Mouse (Mus musculus) hindbrain, embryonic 13.5 days (tissue): Measurements from ENCODE around the gene Tacr2. TPM values are rescaled to one million over a fixed set of nuclear protein-coding genes. Genes with fewer than 3 reads are reported as not detected.
A peak's percentile ranks its signal among the peaks of the same experiment; 100 is the strongest.

Source experiments
- ATAC-seq: fragments of 200-750 bp; cut with Nextera tagmentation; 2 replicates; pipeline ENCODE4 v1.8.0; 2017; ENCODE audit warnings: moderate TSS enrichment; ENCODE audit not compliant: low FRiP score
- H3K27ac ChIP-seq: fragments of 300-500 bp; sonication (generic); 2 replicates; pipeline ENCODE4 v1.5.1; 2015; ENCODE audit warnings: inconsistent platforms, mild to moderate bottlenecking, moderate library complexity
- H3K27me3 ChIP-seq: fragments of 300-500 bp; sonication (generic); 2 replicates; pipeline ENCODE4 v1.6.1; 2015; ENCODE audit warnings: mild to moderate bottlenecking, inconsistent platforms
- H3K36me3 ChIP-seq: fragments of 300-500 bp; sonication (generic); 2 replicates; pipeline ENCODE4 v1.6.1; 2015; ENCODE audit warnings: mild to moderate bottlenecking, inconsistent platforms
- H3K4me1 ChIP-seq: fragments of 300-500 bp; sonication (generic); replicated peaks from 2 replicates; pipeline ENCODE4 v1.6.1; 2015; ENCODE audit warnings: inconsistent platforms
- H3K4me2 ChIP-seq: fragments of 300-500 bp; sonication (generic); 2 replicates; pipeline ENCODE4 v1.6.1; 2015; ENCODE audit warnings: inconsistent platforms, mild to moderate bottlenecking, moderate library complexity
- H3K4me3 ChIP-seq: fragments of 300-500 bp; sonication (generic); 2 replicates; pipeline ENCODE4 v1.5.1; 2015; ENCODE audit warnings: mild to moderate bottlenecking, inconsistent platforms
- H3K9ac ChIP-seq: fragments of 300-500 bp; sonication (generic); 2 replicates; pipeline ENCODE4 v1.6.1; 2015; ENCODE audit warnings: mild to moderate bottlenecking, inconsistent platforms
- H3K9me3 ChIP-seq: fragments of 300-500 bp; sonication (generic); 2 replicates; pipeline ENCODE4 v1.6.1; 2016; ENCODE audit warnings: inconsistent platforms
- WGBS: fragments of 180-500 bp; shearing (Covaris S2); methylation state at CpG from one replicate; pipeline ENCODE4 v1.1.7; 2015; 5-methylcytosine and 5-hydroxymethylcytosine counted together
- polyA plus RNA-seq: library from polyadenylated mRNA; unstranded; fragments of >200 nt; fragmentation: Nextera tagmentation; extraction: Ambion mirVana; gene quantifications from 2 replicates; pipeline ENCODE4 v1.2.1, GENCODE M21; 2015

Tacr2 gene
- polyA plus RNA-seq, 1 experiment from 2014 or later = not detected

- 0 out of 2 replicates have a peak, but pooled peaks cover 3% of the 10 kb centered on the region for H3K27me3 ChIP-seq
- H3K9ac ChIP-seq = no peak overlapping the region
- WGBS = 92% methylated on average over 9 of the region's 9 CpGs
- no peak overlapping the region for H3K4me3 ChIP-seq
- H3K4me2 ChIP-seq = no peak overlapping the region
- no peaks in the 10 kb centered on the region for H3K36me3 ChIP-seq
- H3K4me1 ChIP-seq = peaks cover 11% of the 10 kb centered on the region; the same call in 1 of the 2 replicates
- H3K9me3 ChIP-seq = no peaks in the 10 kb centered on the region
- no peak overlapping the region for H3K27ac ChIP-seq
- no peak for ATAC-seq
Measured at GRCm38 (mm10) chr10:62244067-62244466, 8.2 kb upstream of the Tacr2 start.

GRCm38 (mm10) chr10:62247156-62247555, 5.1 kb upstream of the Tacr2 start:
- Histone ChIP-seq H3K4me1 (peaks cover 11% of the 10 kb centered on the region; the same call in 1 of the 2 replicates), H3K27ac (peak overlapping the region; percentile 35; the same call in 1 of the 2 replicates), H3K4me3 (no peak overlapping the region), H3K27me3 (0 out of 2 replicates have a peak, but pooled peaks cover 3% of the 10 kb centered on the region), H3K4me2 (no peak overlapping the region), H3K9me3 (no peaks in the 10 kb centered on the region), H3K9ac (no peak overlapping the region), H3K36me3 (no peaks in the 10 kb centered on the region)
- WGBS = 63% methylated on average over 3 of the region's 3 CpGs
- 0 out of 2 replicates have a peak, but pooled peaks have one; percentile 46 for ATAC-seq

GRCm38 (mm10) chr10:62247815-62248214, 4.4 kb upstream of the Tacr2 start:
- Histone ChIP-seq H3K4me3 (no peak overlapping the region), H3K9me3 (no peaks in the 10 kb centered on the region), H3K9ac (no peak overlapping the region), H3K36me3 (no peaks in the 10 kb centered on the region), H3K27me3 (0 out of 2 replicates have a peak, but pooled peaks cover 3% of the 10 kb centered on the region), H3K27ac (no peak overlapping the region), H3K4me2 (no peak overlapping the region), H3K4me1 (peaks cover 11% of the 10 kb centered on the region; the same call in 1 of the 2 replicates)
- 67% methylated on average over 8 of the region's 8 CpGs for WGBS
- no peak for ATAC-seq

- Histone ChIP-seq H3K4me1 (peaks cover 4% of the 10 kb centered on the region; the same call in 1 of the 2 replicates), H3K27ac (no peak overlapping the region), H3K4me2 (no peak overlapping the region), H3K9ac (no peak overlapping the region), H3K9me3 (no peaks in the 10 kb centered on the region), H3K27me3 (0 out of 2 replicates have a peak, but pooled peaks cover 1% of the 10 kb centered on the region), H3K4me3 (no peak overlapping the region), H3K36me3 (no peaks in the 10 kb centered on the region)
- no peak for ATAC-seq
- WGBS = 91% methylated on average over 27 of the region's 27 CpGs
Measured at GRCm38 (mm10) chr10:62252496-62253235, 428 bp downstream of the Tacr2 start.

GRCm38 (mm10) chr10:62258298-62258697, 6.1 kb downstream of the Tacr2 start:
- Histone ChIP-seq H3K9me3 (no peaks in the 10 kb centered on the region), H3K4me2 (no peak overlapping the region), H3K27me3 (peaks cover 8% of the 10 kb centered on the region; the same call in 1 of the 2 replicates), H3K9ac (no peak overlapping the region), H3K4me3 (no peak overlapping the region), H3K36me3 (no peaks in the 10 kb centered on the region), H3K4me1 (no peaks in the 10 kb centered on the region), H3K27ac (no peak overlapping the region)
- ATAC-seq = no peak
- WGBS = 91% methylated on average over 5 of the region's 5 CpGs

- H3K4me2 ChIP-seq = no peak overlapping the region
- H3K27ac ChIP-seq = no peak overlapping the region
- WGBS = 19% methylated on average over 18 of the region's 18 CpGs
- H3K9me3 ChIP-seq = no peaks in the 10 kb centered on the region
- H3K9ac ChIP-seq = no peak overlapping the region
- no peaks in the 10 kb centered on the region for H3K4me1 ChIP-seq
- ATAC-seq = peak; percentile 49; the same call in 1 of the 2 replicates
- H3K4me3 ChIP-seq = no peak overlapping the region
- H3K27me3 ChIP-seq = peaks cover 11% of the 10 kb centered on the region
- no peaks in the 10 kb centered on the region for H3K36me3 ChIP-seq
Measured at GRCm38 (mm10) chr10:62261115-62261886, 9.1 kb downstream of the Tacr2 start.

GRCm38 (mm10) chr10:62264299-62264698, 12.1 kb downstream of the Tacr2 start:
- Histone ChIP-seq H3K27me3 (peaks cover 8% of the 10 kb centered on the region), H3K36me3 (peaks cover 12% of the 10 kb centered on the region), H3K9me3 (no peaks in the 10 kb centered on the region), H3K4me2 (no peak overlapping the region), H3K4me3 (no peak overlapping the region), H3K27ac (no peak overlapping the region), H3K4me1 (no peaks in the 10 kb centered on the region), H3K9ac (no peak overlapping the region)
- no peak for ATAC-seq
- 84% methylated on average over 2 of the region's 2 CpGs for WGBS

GRCm38 (mm10) chr10:62269278-62269677, 17.0 kb downstream of the Tacr2 start:
- Histone ChIP-seq H3K27ac (no peak overlapping the region), H3K9me3 (no peaks in the 10 kb centered on the region), H3K27me3 (peaks cover 3% of the 10 kb centered on the region; the same call in 1 of the 2 replicates), H3K4me1 (no peaks in the 10 kb centered on the region), H3K4me2 (no peak overlapping the region), H3K9ac (no peak overlapping the region), H3K4me3 (no peak overlapping the region), H3K36me3 (peaks cover 58% of the 10 kb centered on the region)
- no peak for ATAC-seq
- 84% methylated on average over 16 of the region's 16 CpGs for WGBS

GRCm38 (mm10) chr10:62275235-62275634, 23.0 kb downstream of the Tacr2 start:
- Histone ChIP-seq H3K27ac (no peak overlapping the region), H3K9ac (no peak overlapping the region), H3K9me3 (no peaks in the 10 kb centered on the region), H3K4me1 (no peaks in the 10 kb centered on the region), H3K4me2 (no peak overlapping the region), H3K4me3 (no peak overlapping the region), H3K36me3 (peaks cover 66% of the 10 kb centered on the region), H3K27me3 (no peaks in the 10 kb centered on the region)
- WGBS = 41% methylated on average over 4 of the region's 4 CpGs
- ATAC-seq = no peak

GRCm38 (mm10) chr10:62277499-62278293, 25.5 kb downstream of the Tacr2 start:
- WGBS = 95% methylated on average over 18 of the region's 19 CpGs

GRCm38 (mm10) chr10:62279066-62279465, 26.8 kb downstream of the Tacr2 start:
- Histone ChIP-seq H3K27me3 (no peaks in the 10 kb centered on the region), H3K4me1 (no peaks in the 10 kb centered on the region), H3K4me3 (no peak overlapping the region), H3K4me2 (no peak overlapping the region), H3K9me3 (no peaks in the 10 kb centered on the region), H3K27ac (no peak overlapping the region), H3K36me3 (peaks cover 67% of the 10 kb centered on the region), H3K9ac (no peak overlapping the region)
- WGBS = 66% methylated on average over 3 of the region's 3 CpGs
- ATAC-seq = no peak

More at GRCm38 (mm10) chr10:62277499-62278293, 25.5 kb downstream of the Tacr2 start:
- Histone ChIP-seq H3K36me3 (peaks cover 68% of the 10 kb centered on the region), H3K9ac (no peak overlapping the region), H3K27ac (no peak overlapping the region), H3K27me3 (no peaks in the 10 kb centered on the region), H3K4me1 (no peaks in the 10 kb centered on the region), H3K9me3 (no peaks in the 10 kb centered on the region), H3K4me2 (no peak overlapping the region), H3K4me3 (no peak overlapping the region)
- ATAC-seq = no peak

GRCm38 (mm10) chr10:62279671-62280070, 27.4 kb downstream of the Tacr2 start:
- Histone ChIP-seq H3K27ac (no peak overlapping the region), H3K36me3 (peaks cover 67% of the 10 kb centered on the region), H3K4me1 (no peaks in the 10 kb centered on the region), H3K4me3 (no peak overlapping the region), H3K9ac (no peak overlapping the region), H3K4me2 (no peak overlapping the region), H3K27me3 (no peaks in the 10 kb centered on the region), H3K9me3 (no peaks in the 10 kb centered on the region)
- ATAC-seq = no peak
- 89% methylated on average over 4 of the region's 4 CpGs for WGBS
